Mouse (Mus musculus): Measurements from ENCODE around the gene Fntb.

DNA sequence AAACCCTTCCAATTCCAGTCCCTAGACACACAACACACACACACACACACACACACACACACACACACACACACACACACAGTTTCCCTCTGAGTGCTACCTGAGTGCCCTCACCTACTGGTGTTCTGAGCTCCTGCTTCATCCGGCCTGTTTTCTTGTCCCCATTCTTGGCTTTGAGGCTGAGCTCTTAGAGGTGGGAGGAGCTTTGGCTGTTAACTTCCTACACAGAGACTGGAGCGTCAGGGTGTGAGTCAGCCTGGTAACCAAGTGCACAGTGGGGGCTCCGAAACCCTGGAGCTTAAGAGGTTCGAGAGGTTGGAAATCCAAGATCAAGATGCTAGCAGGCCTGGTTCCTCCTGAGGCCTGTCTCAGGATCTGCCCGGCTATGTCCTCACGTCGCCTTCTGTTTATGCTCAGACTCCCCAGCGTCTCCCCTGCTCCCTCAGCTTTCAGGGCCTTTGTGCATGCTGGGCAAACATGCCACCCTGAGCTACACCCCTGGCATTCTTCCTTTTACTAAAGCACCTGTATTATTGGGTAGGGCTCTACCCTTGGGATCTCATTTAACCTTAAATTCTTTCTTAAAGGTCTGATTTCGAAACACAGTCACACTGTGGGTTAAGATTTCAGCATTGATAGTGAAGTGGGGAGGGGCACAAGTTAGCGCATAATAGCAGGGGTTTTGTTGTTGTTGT is 102.3 kb downstream of the Fntb start:
- no peak for TF ChIP-seq CTCF (IDR thresholded peaks at IDR 0.05; ENCODE audit: extremely low read depth, insufficient read depth, low read length)
- 0 out of 2 replicates have a peak, but pooled peaks have one; percentile 13 for TF ChIP-seq POLR2A (IDR thresholded peaks at IDR 0.05; ENCODE audit: extremely low read depth, insufficient read depth, low read length)
